In genomic region chr4:135191604-135192003, GRCm38 (mm10) we compare ENCODE assay signal across 18 mouse cellular contexts.
"Had no signal": no experiment of that assay in that cellular context is flagged by ENCODE, and none has a peak within 500 bp of the region (broad histone marks: within the 10 kb centered on the region; RNA-seq: fewer than 3 reads in every experiment).

No protein-coding gene starts in this region.

- H3K9me3 ChIP-seq: liver, embryonic 15.5 days; lung, embryonic 15.5 days; midbrain, embryonic 10.5 days; midbrain, embryonic 12.5 days; neural tube, embryonic 12.5 days had no signal

- H3K9ac ChIP-seq: liver, embryonic 15.5 days; liver, postnatal 0 days; lung, embryonic 15.5 days; midbrain, embryonic 12.5 days; neural tube, embryonic 12.5 days had no signal

- H3K4me3 ChIP-seq: liver, embryonic 15.5 days; lung, embryonic 15.5 days; midbrain, embryonic 10.5 days; midbrain, embryonic 12.5 days; neural tube, embryonic 12.5 days had no signal

- H3K27ac ChIP-seq: liver, embryonic 15.5 days; lung, embryonic 15.5 days; midbrain, embryonic 10.5 days; midbrain, embryonic 12.5 days; neural tube, embryonic 12.5 days had no signal

- H3K4me2 ChIP-seq: liver, embryonic 15.5 days; lung, embryonic 15.5 days; midbrain, embryonic 12.5 days; neural tube, embryonic 12.5 days had no signal

- ATAC-seq: liver, postnatal 0 days; lung, postnatal 0 days; midbrain, embryonic 16.5 days had no signal

- DNase-seq: liver, postnatal 0 days; lung, adult 2 months; lung, postnatal 14 days; lung, postnatal 4 days; midbrain, embryonic 14.5 days; right cerebral cortex, postnatal 25 days; right cerebral cortex, postnatal 4 days; spleen, adult 18-20 months; thymus, adult 18-20 months; thymus, postnatal 14 days; thymus, postnatal 36 days had no signal

- H3K27me3 ChIP-seq: lung, embryonic 15.5 days; neural tube, embryonic 12.5 days had no signal

- H3K36me3 ChIP-seq: liver, embryonic 15.5 days; lung, embryonic 15.5 days; midbrain, embryonic 10.5 days; midbrain, embryonic 12.5 days; neural tube, embryonic 12.5 days had no signal

- H3K4me1 ChIP-seq: liver, embryonic 15.5 days; lung, embryonic 15.5 days; midbrain, embryonic 10.5 days; midbrain, embryonic 12.5 days; neural tube, embryonic 12.5 days had no signal
